Mouse (Mus musculus) heart, adult 2 months (tissue): ENCODE data around the gene Spock1.

Experiments
- CTCF ChIP-seq: fragments of 200-600 bp; IDR thresholded peaks from 2 replicates; pipeline ENCODE4 v1.8.1; 2022; ENCODE audit warnings: antibody characterized with exemption, mild to moderate bottlenecking, moderate library complexity
- EP300 ChIP-seq: fragments of 200-500 bp; IDR thresholded peaks from 2 replicates; pipeline ENCODE4 v1.6.1; 2011; ENCODE audit warnings: low read depth, low read length, control low read depth; ENCODE audit not compliant: insufficient read depth

DNA sequence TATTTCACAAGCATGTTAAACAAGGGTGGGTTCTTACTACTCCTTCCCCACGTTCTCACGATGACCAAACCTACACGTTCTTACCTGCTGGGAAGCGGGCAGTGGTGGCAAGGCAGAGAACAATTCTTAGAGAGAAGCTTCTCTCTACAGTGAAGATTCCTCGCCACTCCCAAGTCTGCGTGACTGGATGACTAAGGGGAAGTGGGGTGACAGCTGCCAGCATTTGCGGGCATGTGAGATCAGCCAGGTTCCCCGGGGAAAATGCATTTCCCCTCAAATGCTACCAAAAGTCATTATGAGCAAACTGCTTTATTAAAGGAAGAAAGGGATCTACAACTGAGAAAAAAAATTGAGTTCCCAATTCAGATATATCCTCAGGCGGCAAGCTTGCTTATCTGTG is 18.4 kb downstream of the Spock1 start:
- TF ChIP-seq CTCF (no peak), EP300 (no peak)
